Mouse (Mus musculus) adipocyte (in vitro differentiated cells): ENCODE measurements around the gene Ep400.
"Not testable (repeated sequence)": the region's sequence is repeated elsewhere in the genome, so short reads cannot be mapped to it uniquely, and the experiment has no call there.

Experiments
- DNase-seq: peaks from one replicate; pipeline ENCODE4 v3.0.0-alpha.2; 2016; ENCODE audit warnings: low spot score

Gene Ep400

DNA sequence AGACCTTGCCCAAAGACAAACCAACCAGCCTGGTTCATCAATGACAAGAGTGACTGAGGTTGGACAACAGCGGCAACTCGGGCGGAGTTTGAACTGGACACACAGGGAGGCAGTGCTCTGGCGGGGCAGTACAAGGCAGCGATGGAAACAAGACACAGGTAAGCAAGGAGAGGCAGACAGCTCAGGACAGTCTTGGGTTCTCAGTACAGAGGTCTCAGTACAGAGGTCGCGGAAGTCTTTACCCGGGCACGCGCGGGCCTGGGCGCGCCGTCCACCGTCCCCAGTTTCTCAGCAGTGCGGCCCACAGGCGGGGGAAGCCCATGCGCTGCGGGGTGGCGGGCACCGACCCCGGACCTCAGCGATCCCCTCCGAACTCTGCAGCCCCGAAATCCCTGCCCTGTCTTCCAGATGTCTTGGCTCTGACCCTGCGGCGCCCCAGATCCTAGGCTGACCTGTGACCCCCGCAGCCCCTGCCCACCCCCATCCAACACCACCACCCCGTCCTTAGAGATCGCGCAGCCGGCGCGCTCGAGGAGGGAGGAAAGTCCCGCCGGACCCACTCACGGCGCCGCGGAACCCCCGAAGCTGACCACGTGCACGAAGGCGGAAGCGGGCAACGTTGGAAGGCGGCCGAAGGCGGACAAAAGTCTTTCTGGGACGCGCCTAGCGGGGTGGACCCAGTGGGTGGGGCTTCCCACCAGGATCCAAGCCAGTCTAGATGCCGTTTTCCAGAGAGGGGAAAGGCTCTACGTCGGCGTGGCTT lies 9.7 kb upstream of the Ep400 start, which contains the start of gene Pus1:
Pus1 (minus strand) TSS at position 662 of the 763 bp plus-strand sequence.
- peak; percentile 92 for DNase-seq

DNA sequence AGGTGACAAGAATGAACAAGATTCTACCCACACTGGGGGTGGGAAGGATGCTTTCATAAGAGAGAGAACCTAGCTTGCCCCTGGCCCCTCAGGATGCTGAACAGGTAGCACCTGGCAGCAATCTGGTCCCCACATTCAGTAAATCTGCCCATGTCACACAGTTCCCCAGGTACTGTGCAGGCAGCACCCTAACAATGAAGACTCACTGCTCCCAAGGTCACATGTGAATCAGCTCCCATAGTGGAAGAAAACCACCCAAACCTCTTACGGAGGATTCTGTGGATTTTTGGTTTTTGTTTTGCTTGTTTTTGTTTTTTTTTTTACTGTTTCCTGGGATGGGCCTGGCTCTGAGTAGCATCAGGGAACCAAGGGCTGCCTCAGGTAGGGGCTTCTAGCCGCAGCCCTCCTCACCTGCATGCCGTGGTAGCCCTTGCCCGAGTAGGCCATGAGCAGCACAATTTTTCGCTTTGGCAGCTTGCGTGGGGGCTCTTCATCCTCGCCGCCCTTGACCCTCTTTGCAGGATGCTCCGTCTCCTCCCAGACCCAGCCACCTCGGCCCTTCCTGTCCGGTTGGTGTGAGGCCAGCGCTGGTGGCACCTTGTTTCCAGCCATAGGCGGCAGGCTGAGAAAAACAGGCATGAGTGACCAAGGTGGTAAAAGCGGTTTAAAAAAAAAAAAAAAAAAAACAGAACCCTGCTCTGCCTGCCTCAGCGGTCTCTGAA lies 8.9 kb upstream of the Ep400 start:
- no peak for DNase-seq

GRCm38 (mm10) chr5:110778263-110778662 lies 7.7 kb upstream of the Ep400 start:
- no peak for DNase-seq

DNA sequence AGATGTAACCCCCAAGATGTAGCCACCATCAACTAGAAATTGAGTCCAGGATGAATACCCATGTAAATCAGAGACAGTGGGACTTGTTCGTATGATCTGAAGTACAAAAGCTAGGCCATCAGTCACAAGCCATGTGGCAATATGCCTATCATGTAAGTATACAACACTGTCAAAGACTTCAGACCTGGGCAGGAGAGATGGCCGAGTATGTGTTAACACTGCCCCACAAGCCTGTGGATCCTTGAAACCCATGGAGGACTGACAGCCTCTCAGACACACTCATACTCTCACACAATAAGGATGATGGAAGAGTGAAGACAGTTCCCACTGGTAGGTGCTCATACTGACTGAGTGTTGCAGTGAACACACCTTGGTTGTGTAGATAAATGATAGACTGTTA lies 5.6 kb upstream of the Ep400 start:
- no peak for DNase-seq

GRCm38 (mm10) chr5:110774511-110774910 lies 4.0 kb upstream of the Ep400 start:
- DNase-seq: no peak

GRCm38 (mm10) chr5:110772945-110773344 lies 2.4 kb upstream of the Ep400 start:
- DNase-seq: peak; percentile 53

- DNase-seq: no peak
These were observed 479 bp downstream of the Ep400 start for GRCm38 (mm10) chr5:110770031-110770445.

- DNase-seq: no peak
These were observed 1.2 kb downstream of the Ep400 start for GRCm38 (mm10) chr5:110769272-110769671.

- DNase-seq: no peak
These were observed 6.6 kb downstream of the Ep400 start for GRCm38 (mm10) chr5:110763890-110764289.

- DNase-seq: peak; percentile 48
These were observed 25.5 kb downstream of the Ep400 start for GRCm38 (mm10) chr5:110745021-110745420.

DNA sequence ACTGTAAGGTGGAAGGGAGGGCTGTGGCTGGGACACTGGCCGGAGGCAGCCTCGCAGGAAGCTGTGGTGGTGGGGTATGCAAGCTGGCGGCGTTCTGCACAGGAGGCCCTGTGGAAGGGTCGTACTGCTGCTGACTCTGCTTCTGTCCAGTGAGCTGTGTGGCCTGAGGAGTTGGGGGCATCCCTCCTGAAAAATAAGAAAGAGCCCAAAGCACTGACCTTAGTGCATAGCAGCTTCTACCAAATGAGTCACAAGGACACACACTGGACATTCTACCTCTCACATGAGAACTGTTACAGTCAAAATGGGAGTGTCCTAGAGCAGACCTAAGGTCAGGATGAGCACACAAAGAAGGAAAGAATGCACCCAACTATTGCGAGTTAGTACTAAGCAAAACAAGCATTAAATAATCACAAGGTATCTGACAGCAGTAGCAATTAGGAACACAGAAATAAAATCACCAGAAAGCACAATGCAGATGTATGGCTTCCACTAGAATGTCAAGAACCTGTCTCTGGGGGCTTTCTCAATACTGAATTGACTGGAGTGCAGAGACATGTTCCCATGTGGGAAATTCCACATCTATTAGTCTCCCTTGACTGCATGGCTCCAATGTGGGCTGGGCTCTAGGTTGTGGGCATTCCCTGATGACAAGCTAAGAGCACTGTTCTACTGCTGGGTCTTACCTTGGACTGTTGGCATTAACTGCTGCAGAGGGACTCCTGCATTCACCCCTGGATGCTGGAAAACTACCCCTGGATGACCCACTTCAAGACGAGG lies 30.8 kb downstream of the Ep400 start:
- no peak for DNase-seq

DNA sequence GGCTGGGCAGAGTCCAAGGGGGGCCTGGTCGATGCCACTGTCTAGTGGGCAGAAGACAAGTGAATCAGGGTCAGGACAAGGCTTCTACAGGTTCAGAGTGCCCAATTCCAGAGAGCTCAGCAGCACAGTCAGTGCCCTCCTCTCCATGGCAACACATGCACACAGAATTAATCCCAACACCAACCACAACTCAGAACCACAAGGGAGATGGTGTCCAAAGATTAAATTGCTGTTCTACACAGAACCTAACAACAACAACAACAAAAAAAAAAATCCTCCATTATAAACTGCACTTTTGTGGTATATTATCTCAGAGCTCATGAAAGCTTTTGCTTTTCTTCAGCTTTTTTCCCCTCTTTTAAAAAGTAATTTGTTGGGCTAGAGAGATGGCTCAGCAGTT lies 34.9 kb downstream of the Ep400 start:
- DNase-seq: no peak

- peak; percentile 79 for DNase-seq
These were observed 37.2 kb downstream of the Ep400 start for GRCm38 (mm10) chr5:110733231-110733823.

DNA sequence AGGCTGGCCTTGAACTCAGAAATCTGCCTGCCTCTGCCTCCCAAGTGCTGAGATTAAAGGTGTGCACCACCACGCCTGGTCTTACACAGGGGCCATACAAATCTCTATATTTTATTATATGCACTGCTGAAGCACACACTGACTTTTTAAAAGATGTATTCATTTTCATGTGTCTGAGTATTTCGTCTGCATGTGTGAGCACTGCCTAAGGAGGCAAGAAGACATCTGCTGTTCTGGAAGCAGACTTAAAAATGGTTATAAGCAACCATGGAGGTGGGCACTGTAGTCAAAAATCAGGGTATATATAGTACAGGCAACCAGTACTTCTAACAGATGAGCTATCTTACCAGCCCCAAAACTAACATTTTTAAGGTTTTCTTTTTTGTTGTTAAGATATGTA lies 39.3 kb downstream of the Ep400 start:
- DNase-seq: no peak

GRCm38 (mm10) chr5:110727850-110728249 lies 42.7 kb downstream of the Ep400 start:
- peak; percentile 24 for DNase-seq

- DNase-seq: no peak
These were observed 47.0 kb downstream of the Ep400 start for GRCm38 (mm10) chr5:110723543-110723942.

DNA sequence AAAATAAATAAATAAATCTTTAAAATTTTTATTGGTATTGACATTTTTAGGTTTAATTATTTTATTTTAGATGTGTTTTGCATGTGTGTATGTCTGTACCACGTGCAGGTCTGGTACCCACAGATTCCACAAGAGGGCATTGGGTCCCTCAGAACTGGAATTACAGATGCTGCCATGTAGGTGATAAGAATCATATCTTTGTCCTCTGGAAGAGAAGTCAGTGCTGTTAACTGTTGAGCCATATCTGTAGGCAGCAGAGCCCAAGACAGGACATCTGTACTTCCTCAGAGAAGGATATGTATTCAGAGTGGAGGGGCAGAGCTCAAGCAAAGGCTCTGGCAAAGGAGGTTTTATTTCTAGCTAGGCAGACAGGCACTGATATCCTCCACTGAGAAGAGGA lies 49.1 kb downstream of the Ep400 start:
- not testable (repeated sequence) for DNase-seq

DNA sequence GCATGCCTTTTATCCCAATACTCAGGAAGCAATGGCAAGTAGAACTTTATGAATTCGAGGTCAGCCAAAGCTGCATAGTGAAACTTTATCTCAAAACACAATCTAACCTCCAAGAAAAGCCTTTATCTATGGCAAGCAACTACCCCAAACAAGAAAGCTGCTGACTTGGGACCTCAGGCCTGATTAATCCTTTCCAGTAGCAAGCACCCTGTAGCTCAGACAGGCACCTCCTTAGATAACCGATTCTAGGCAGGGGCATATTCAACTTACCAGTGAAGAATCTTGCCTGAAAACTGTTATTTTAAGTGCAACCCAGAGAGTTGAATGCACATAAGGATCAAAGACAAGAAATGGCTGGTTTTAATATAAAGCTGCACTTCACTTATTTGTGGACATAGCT lies 59.1 kb downstream of the Ep400 start:
- DNase-seq: no peak

DNA sequence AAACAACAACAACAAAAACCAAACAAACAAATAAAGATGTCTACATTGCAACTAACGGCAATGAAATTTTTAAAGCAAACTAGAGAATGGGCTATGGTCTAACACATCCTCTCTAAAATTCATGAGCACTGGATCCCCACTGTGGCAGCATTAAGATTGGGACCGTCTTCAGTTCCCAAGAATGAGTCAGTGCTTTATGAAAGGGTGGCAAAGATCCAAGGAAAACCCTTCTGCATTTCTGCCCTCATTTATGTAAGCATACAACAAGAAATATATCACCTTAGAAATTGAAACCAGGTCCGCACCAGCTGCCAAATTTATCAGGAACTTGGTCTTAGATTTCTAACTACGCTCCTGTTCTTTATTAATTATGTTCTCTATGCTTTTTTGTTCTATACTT lies 61.3 kb downstream of the Ep400 start:
- DNase-seq: no peak

GRCm38 (mm10) chr5:110704004-110704403 lies 66.5 kb downstream of the Ep400 start:
- DNase-seq: no peak

- no peak for DNase-seq
These were observed 71.9 kb downstream of the Ep400 start for GRCm38 (mm10) chr5:110698617-110699016.

- no peak for DNase-seq
These were observed 88.5 kb downstream of the Ep400 start for GRCm38 (mm10) chr5:110682041-110682440.
